Mouse (Mus musculus) T-helper 1 cell (primary cell): ENCODE measurements at regions not wholly inside any gene's neighbourhood (a gene's known extent, or its start where the extent isn't known, plus 50 kb on each side); places are given as distances from the start of the nearest gene placed in this dataset.

ENCODE experiments used
- in situ Hi-C: fragments of 300-600 bp; cut with MboI, MseI; formaldehyde crosslinking; loops from one replicate; pipeline ENCODE4 v1.15.1; 2025; ENCODE audit warnings: high pct_unique_total_duplicates

- in situ Hi-C loops = loop anchor here (25.0 kb wide), 1 partner anchor 746 kb away; no protein-coding TSS in a partner anchor
Observed at GRCm38 (mm10) chr17:89982904-89983303, 72.7 kb upstream of the Gm10184 start.

- in situ Hi-C loops = loop anchor here (25.0 kb wide), 1 partner anchor 742 kb away; no protein-coding TSS in a partner anchor
Observed at GRCm38 (mm10) chr17:89979055-89979853, 69.0 kb upstream of the Gm10184 start.

- in situ Hi-C loops = no loop called here
Observed at GRCm38 (mm10) chr17:89963000-89963399, 52.8 kb upstream of the Gm10184 start.

- in situ Hi-C loops = no loop called here
Observed at GRCm38 (mm10) chr17:89961431-89961830, 51.2 kb upstream of the Gm10184 start.

- in situ Hi-C loops = no loop called here
Observed at GRCm38 (mm10) chr17:89960368-89960767, 50.1 kb upstream of the Gm10184 start.
